Mouse (Mus musculus): ENCODE measurements around the gene Rhox11.
"Not testable (repeated sequence)": the region's sequence is repeated elsewhere in the genome, so short reads cannot be mapped to it uniquely, and the experiment has no call there.

The Rhox11 gene

GRCm38 (mm10) chrX:38085041-38085440, at the start of gene Rhox11:
Rhox11 (minus strand) TSS chrX:38085141.
- no peak for DNase-seq (ENCODE audit: low spot score in 2 of 2)

- DNase-seq (ENCODE audit: low spot score in 2 of 2): no peak
These were observed 36.5 kb upstream of the Rhox11 start for GRCm38 (mm10) chrX:38121478-38121877.

GRCm38 (mm10) chrX:38120982-38121381, 36.0 kb upstream of the Rhox11 start, which contains the start of gene Rhox13:
Rhox13 (plus strand) TSS chrX:38121219.
- DNase-seq (ENCODE audit: low spot score in 2 of 2): no peak

GRCm38 (mm10) chrX:38110807-38111206, 25.9 kb upstream of the Rhox11 start, which contains the start of gene Rhox12:
Rhox12 (minus strand) TSS chrX:38110907.
- DNase-seq (ENCODE audit: low spot score in 2 of 2): no peak

GRCm38 (mm10) chrX:38084226-38084625, 715 bp downstream of the Rhox11 start:
- peak; percentile 6 to 50 for DNase-seq (ENCODE audit: low spot score in 2 of 2)

GRCm38 (mm10) chrX:38066175-38066574, 18.8 kb downstream of the Rhox11 start, which contains the start of gene Rhox10:
Rhox10 (plus strand) TSS chrX:38066475.
- DNase-seq (ENCODE audit: low spot score in 2 of 2): no peak

- DNase-seq (ENCODE audit: low spot score in 2 of 2): peak in 1 of 2 experiments; percentile 16
These were observed 23.4 kb downstream of the Rhox11 start for GRCm38 (mm10) chrX:38061544-38061943.

GRCm38 (mm10) chrX:38043014-38043413, 41.9 kb downstream of the Rhox11 start, which contains the start of gene Btg1-ps2:
Btg1-ps2 (minus strand) TSS chrX:38043114.
- not testable (repeated sequence) for DNase-seq (ENCODE audit: low spot score in 2 of 2)

- no peak for DNase-seq (ENCODE audit: low spot score in 2 of 2)
These were observed 45.3 kb downstream of the Rhox11 start for GRCm38 (mm10) chrX:38039666-38040065.

GRCm38 (mm10) chrX:38033841-38034240, 51.1 kb downstream of the Rhox11 start:
- DNase-seq (ENCODE audit: low spot score in 2 of 2): no peak
